Mouse (Mus musculus) stomach, postnatal 0 days (tissue): Measurements from ENCODE around the gene Rsad1. TPM values are rescaled to one million over a fixed set of nuclear protein-coding genes. Genes with fewer than 3 reads are reported as not detected.

Experiments
- ATAC-seq: fragments of 200-750 bp; cut with Nextera tagmentation; 2 replicates; pipeline ENCODE4 v1.8.0; 2017; ENCODE audit not compliant: low FRiP score, low TSS enrichment
- DNase-seq: peaks from one replicate; pipeline ENCODE4 v3.0.0-alpha.2; 2016; ENCODE audit warnings: low spot score
- H3K27ac ChIP-seq: fragments of 300-500 bp; sonication (generic); replicated peaks from 2 replicates; pipeline ENCODE4 v1.5.1; 2014; ENCODE audit warnings: mild to moderate bottlenecking, control low read depth
- H3K27me3 ChIP-seq: fragments of 300-500 bp; sonication (generic); 2 replicates; pipeline ENCODE4 v1.6.1; 2014; ENCODE audit warnings: low read length; ENCODE audit not compliant: control insufficient read depth, insufficient read depth
- H3K36me3 ChIP-seq: fragments of 300-500 bp; sonication (generic); 2 replicates; pipeline ENCODE4 v1.6.1; 2014; ENCODE audit warnings: low read length, mixed read lengths; ENCODE audit not compliant: control insufficient read depth, insufficient read depth
- H3K4me1 ChIP-seq: fragments of 300-500 bp; sonication (generic); replicated peaks from 2 replicates; pipeline ENCODE4 v1.6.1; 2014; ENCODE audit warnings: antibody characterized with exemption; ENCODE audit not compliant: control insufficient read depth, insufficient read depth
- H3K4me2 ChIP-seq: fragments of 300-500 bp; sonication (generic); replicated peaks from 2 replicates; pipeline ENCODE4 v1.6.1; 2014; ENCODE audit warnings: low read depth, mild to moderate bottlenecking, control low read depth, moderate library complexity
- H3K4me3 ChIP-seq: fragments of 300-500 bp; sonication (generic); 2 replicates; pipeline ENCODE4 v1.5.1; 2014; ENCODE audit warnings: low read depth, low read length, control low read depth
- H3K9ac ChIP-seq: fragments of 300-500 bp; sonication (generic); 2 replicates; pipeline ENCODE4 v1.6.1; 2014; ENCODE audit warnings: mild to moderate bottlenecking, low read length, control low read depth, mixed read lengths
- H3K9me3 ChIP-seq: fragments of 300-500 bp; sonication (generic); 2 replicates; pipeline ENCODE4 v1.6.1; 2016; ENCODE audit warnings: low read length; ENCODE audit not compliant: control insufficient read depth
- CTCF ChIP-seq: IDR thresholded peaks from 2 replicates; pipeline ENCODE4 v1.5.1; 2016; ENCODE audit warnings: antibody characterized with exemption, low read depth, mild to moderate bottlenecking, moderate library complexity
- EP300 ChIP-seq: optimal IDR thresholded peaks from 2 replicates; pipeline ENCODE3; 2016; ENCODE audit warnings: antibody characterized with exemption
- WGBS: fragments of 180-500 bp; shearing (Covaris S2); extraction: QIAGEN DNeasy Blood & Tissue Kit; methylation state at CpG from one replicate; pipeline ENCODE4 v1.1.7; 2014; 5-methylcytosine and 5-hydroxymethylcytosine counted together
- polyA plus RNA-seq: library from polyadenylated mRNA; unstranded; fragments of >200 nt; fragmentation: Nextera tagmentation; extraction: Ambion mirVana; gene quantifications from 2 replicates; pipeline ENCODE4 v1.2.1, GENCODE M21; 2015

Rsad1 gene
- polyA plus RNA-seq, 1 experiment from 2014 or later: 3.4 TPM

- Histone ChIP-seq H3K4me1 (no peaks in the 10 kb centered on the region), H3K4me3 (no peak overlapping the region), H3K36me3 (no peaks in the 10 kb centered on the region), H3K27me3 (no peaks in the 10 kb centered on the region), H3K9ac (no peak overlapping the region), H3K27ac (peak overlapping the region; percentile 5; the same call in 1 of the 2 replicates), H3K9me3 (no peaks in the 10 kb centered on the region), H3K4me2 (no peak overlapping the region)
- DNase-seq (peak; percentile 75), ATAC-seq (peak; percentile 86)
- 60% methylated on average over 10 of the region's 10 CpGs for WGBS
- TF ChIP-seq CTCF (no peak), EP300 (no peak)
Measured at GRCm38 (mm10) chr11:94508976-94509375, 40.1 kb downstream of the Rsad1 start.

DNA sequence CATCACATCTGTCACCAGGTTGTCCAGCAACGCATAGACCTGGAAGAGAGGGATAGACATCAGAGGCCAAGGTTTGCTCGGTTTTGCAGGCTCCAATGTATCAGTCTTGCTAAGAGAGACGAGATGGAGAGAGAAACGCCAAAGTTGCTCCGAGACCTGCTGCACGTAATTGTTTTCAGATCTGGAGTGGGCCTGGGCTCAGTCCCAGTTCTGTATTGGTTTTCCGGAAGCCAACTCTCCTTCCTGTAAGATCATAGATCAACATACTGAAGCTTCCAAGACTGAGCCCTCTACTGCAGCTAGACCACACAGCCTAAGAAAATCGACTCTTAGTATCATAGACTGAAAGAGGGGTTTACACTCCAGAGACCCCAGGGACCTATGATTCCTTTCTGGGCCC lies 47.6 kb downstream of the Rsad1 start:
- Histone ChIP-seq H3K9me3 (no peaks in the 10 kb centered on the region), H3K9ac (no peak overlapping the region), H3K27ac (no peak overlapping the region), H3K4me2 (no peak overlapping the region), H3K27me3 (no peaks in the 10 kb centered on the region), H3K4me1 (0 out of 2 replicates have a peak, but pooled peaks cover 3% of the 10 kb centered on the region), H3K4me3 (no peak overlapping the region), H3K36me3 (no peaks in the 10 kb centered on the region)
- TF ChIP-seq CTCF: no peak
- TF ChIP-seq EP300: no peak
- DNase-seq: no peak
- 85% methylated on average over 8 of the region's 8 CpGs for WGBS
- ATAC-seq: no peak

GRCm38 (mm10) chr11:94500362-94500761 lies 48.7 kb downstream of the Rsad1 start:
- Histone ChIP-seq H3K27ac (peak overlapping the region; percentile 95), H3K4me1 (0 out of 2 replicates have a peak, but pooled peaks cover 3% of the 10 kb centered on the region), H3K4me2 (peak overlapping the region; percentile 68), H3K9me3 (no peaks in the 10 kb centered on the region), H3K27me3 (no peaks in the 10 kb centered on the region), H3K9ac (peak overlapping the region; percentile 75; the same call in 1 of the 2 replicates), H3K4me3 (peak overlapping the region; percentile 57; the same call in 1 of the 2 replicates), H3K36me3 (no peaks in the 10 kb centered on the region; the same call in 1 of the 2 replicates)
- TF ChIP-seq EP300: no peak
- no peak for TF ChIP-seq CTCF
- 27% methylated on average over 8 of the region's 8 CpGs for WGBS
- ATAC-seq (no peak), DNase-seq (no peak)

- DNase-seq: peak; percentile 91
- Histone ChIP-seq H3K9ac (peak within 1 kb of the TSS; percentile 75), H3K27ac (peak within 1 kb of the TSS; percentile 95), H3K4me2 (peak within 1 kb of the TSS; percentile 68), H3K4me3 (peak within 1 kb of the TSS; percentile 57), H3K9me3 (no peaks in the 10 kb centered on the region), H3K27me3 (no peaks in the 10 kb centered on the region), H3K4me1 (0 out of 2 replicates have a peak, but pooled peaks cover 3% of the 10 kb centered on the region), H3K36me3 (no peaks in the 10 kb centered on the region; the same call in 1 of the 2 replicates)
- TF ChIP-seq CTCF (peak; percentile 36; the same call in 1 of the 2 replicates), EP300 (no peak)
- ATAC-seq: peak; percentile 84
- WGBS: under 1% methylated on average over 21 of the region's 26 CpGs
Measured at GRCm38 (mm10) chr11:94499661-94500152, 49.3 kb downstream of the Rsad1 start, which contains the start of gene Epn3. TSS of gene Epn3 (minus strand) at chr11:94499974.

DNA sequence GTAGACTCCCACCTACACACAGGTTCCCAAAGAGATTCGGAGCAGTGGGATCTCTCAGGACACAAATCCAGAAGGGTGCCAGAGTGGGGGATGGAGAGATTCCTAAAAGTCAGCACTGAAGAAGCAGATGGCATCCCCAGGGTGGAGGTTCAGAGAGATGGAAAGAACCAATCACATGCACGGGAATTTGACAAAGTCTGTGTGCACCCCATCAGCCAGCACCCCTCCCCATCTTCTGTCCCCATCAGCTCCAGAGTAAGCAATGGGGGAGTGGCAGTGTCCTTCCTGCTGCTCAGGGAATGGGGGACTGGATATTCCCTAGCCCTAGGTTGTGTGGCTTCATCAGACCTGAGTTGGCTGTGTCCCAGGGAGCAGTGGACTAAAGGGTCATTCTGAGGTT lies 50.0 kb downstream of the Rsad1 start:
- 6% methylated on average over 2 of the region's 2 CpGs for WGBS
- Histone ChIP-seq H3K4me1 (0 out of 2 replicates have a peak, but pooled peaks cover 3% of the 10 kb centered on the region), H3K4me3 (peak overlapping the region; percentile 57), H3K27me3 (no peaks in the 10 kb centered on the region), H3K4me2 (peak overlapping the region; percentile 68), H3K36me3 (no peaks in the 10 kb centered on the region; the same call in 1 of the 2 replicates), H3K27ac (peak overlapping the region; percentile 95), H3K9ac (peak overlapping the region; percentile 75), H3K9me3 (no peaks in the 10 kb centered on the region)
- ATAC-seq (0 out of 2 replicates have a peak, but pooled peaks have one; percentile 6), DNase-seq (peak; percentile 33)
- TF ChIP-seq EP300 (no peak), CTCF (no peak)
